Comparison of ENCODE assay signal across 25 mouse cellular contexts in the genomic region with DNA sequence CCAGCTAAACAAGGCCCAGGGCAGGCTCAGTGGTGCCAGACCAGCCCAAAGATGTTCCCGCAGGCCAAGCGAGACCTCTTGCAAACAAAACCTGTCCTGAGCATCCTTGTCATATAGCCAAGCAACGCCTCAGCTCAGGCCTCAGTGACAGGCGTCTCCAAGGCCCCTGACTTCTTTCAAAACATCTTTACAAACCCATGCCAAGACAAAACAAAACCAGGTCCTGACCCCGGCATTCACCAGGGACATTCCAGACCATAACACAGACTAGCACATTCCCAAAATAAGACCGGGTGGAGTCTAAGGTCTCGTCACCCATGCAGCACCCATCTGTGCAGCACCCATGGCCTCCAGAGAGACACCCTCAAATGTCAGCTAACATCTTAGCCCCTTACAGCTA. TPM values are rescaled to one million over a fixed set of nuclear protein-coding genes. Genes with fewer than 3 reads are reported as not detected.
"Had no signal": no experiment of that assay in that cellular context is flagged by ENCODE, and none has a peak within 500 bp of the region (broad histone marks: within the 10 kb centered on the region; RNA-seq: fewer than 3 reads in every experiment).

No protein-coding gene starts in this region.

- H3K4me3 ChIP-seq: gastrocnemius, adult 2 months; heart, embryonic 10.5 days; heart, embryonic 12.5 days; hindbrain, embryonic 10.5 days; hindbrain, embryonic 12.5 days; intestine, embryonic 15.5 days; layer of hippocampus, adult 2 months; left cerebral cortex, adult 2 months; limb, embryonic 10.5 days; limb, embryonic 12.5 days had no signal

- H3K27me3 ChIP-seq: heart, embryonic 12.5 days; hindbrain, embryonic 12.5 days; intestine, embryonic 15.5 days; limb, embryonic 12.5 days had no signal

- H3K4me2 ChIP-seq: heart, embryonic 12.5 days; hindbrain, embryonic 12.5 days; hindbrain, embryonic 14.5 days; intestine, embryonic 15.5 days; limb, embryonic 12.5 days had no signal

- H3K9ac ChIP-seq: heart, embryonic 12.5 days; hindbrain, embryonic 12.5 days; hindbrain, embryonic 14.5 days; intestine, embryonic 15.5 days; limb, embryonic 12.5 days had no signal

- H3K9me3 ChIP-seq: heart, embryonic 10.5 days; intestine, embryonic 15.5 days; limb, embryonic 10.5 days had no signal

- H3K27ac ChIP-seq: gastrocnemius, adult 2 months; heart, embryonic 10.5 days; hindbrain, embryonic 10.5 days; hindbrain, embryonic 12.5 days; hindbrain, embryonic 14.5 days; intestine, embryonic 15.5 days; layer of hippocampus, adult 2 months; left cerebral cortex, adult 2 months; limb, embryonic 10.5 days; limb, embryonic 12.5 days had no signal

- ATAC-seq: forebrain, embryonic 16.5 days; hindbrain, embryonic 16.5 days; inflammation-experienced regulatory T-cells, adult 6 months; intestine, embryonic 15.5 days; intestine, postnatal 0 days had no signal

- DNase-seq: gastrocnemius, adult 2 months; gastrocnemius, postnatal 10 days; gastrocnemius, postnatal 25 days; heart, adult 18-20 months; heart, postnatal 10 days; heart, postnatal 4 days; kidney, adult 18-20 months; kidney, adult 8-10 months; kidney, postnatal 10 days; kidney, postnatal 25 days; kidney, postnatal 4 days had no signal

- H3K36me3 ChIP-seq: heart, embryonic 10.5 days; heart, embryonic 12.5 days; hindbrain, embryonic 10.5 days; hindbrain, embryonic 12.5 days; intestine, embryonic 15.5 days; limb, embryonic 10.5 days; limb, embryonic 12.5 days had no signal

RNA-seq across cellular contexts. Expression of gene Ptgis, which starts 6.3 kb away (rescaled TPM):
- polyA plus RNA-seq: inflammation-experienced regulatory T-cells, adult 6 months had no signal
